Mouse (Mus musculus): Measurements from ENCODE around the gene Relt. TPM values are rescaled to one million over a fixed set of nuclear protein-coding genes. Genes with fewer than 3 reads are reported as not detected.

Gene Relt
- total and polyA plus RNA-seq, 3 experiments, result 24.5 to 31.1 (median 29.9) TPM

DNA sequence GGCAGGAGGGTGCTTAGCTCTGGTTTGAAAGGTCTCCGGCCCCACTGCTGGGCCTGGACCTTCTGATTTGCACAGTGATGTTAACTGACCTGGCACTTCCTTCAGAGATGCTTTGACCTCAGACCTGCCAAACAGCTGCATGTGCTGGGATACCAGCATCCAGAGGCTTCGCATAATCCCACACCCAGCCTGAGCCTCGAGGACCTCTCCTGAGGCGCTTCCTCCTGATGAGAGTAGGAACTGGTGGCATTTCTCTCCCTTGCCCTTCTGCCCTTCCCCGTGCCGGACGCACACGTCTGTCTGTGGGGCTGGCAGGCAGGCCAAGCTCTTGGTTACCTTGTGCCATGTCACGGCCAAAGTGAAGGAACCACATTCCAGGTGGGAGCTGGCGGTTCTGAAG, 26.6 kb downstream of the Relt start:
- dilution Hi-C loops (cut with MboI; ENCODE audit: extremely low pct_ligation_motif_present, extremely low pct_unique_long_range_greater_than_20kb, low sequenced_read_pairs) (no loop called here), in situ Hi-C loops (cut with MboI; ENCODE audit: low pct_ligation_motif_present, low pct_unique_long_range_greater_than_20kb, low sequenced_read_pairs) (no loop called here)
- H3K36me3 ChIP-seq (replicated peaks in 1 of 2; ENCODE audit: control insufficient read depth in 1 of 2, insufficient read depth in 1 of 2, low read length in 1 of 2), result peaks cover 2 to 60% of the 10 kb centered on the region in 2 experiments

DNA sequence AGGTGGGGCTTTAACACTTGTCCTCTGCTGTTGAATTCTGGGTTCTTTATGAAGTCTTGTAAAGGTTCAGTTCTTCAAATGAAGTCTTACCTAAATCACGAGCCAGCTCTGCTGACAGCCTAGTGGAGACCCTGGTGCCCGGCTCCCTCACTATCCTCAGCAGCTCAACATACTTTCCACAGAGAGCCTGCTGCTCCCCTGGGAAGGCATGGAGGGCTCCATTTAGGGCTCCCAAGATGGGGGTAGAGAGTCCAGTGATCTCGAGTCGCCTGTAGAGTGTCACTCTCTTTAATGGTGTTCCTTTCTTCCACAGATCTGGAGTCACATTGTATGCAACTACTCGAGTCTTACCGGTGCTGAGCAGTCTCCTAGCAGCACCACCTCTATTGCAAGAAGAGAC, 27.5 kb downstream of the Relt start:
- no peak overlapping the region for H3K9ac ChIP-seq (ENCODE audit: insufficient read depth, low read depth)
- H3K27me3 ChIP-seq (replicated peaks), result no peaks in the 10 kb centered on the region
- no peak for TF ChIP-seq JUN (IDR thresholded peaks at IDR 0.05; ENCODE audit: insufficient read depth, low read depth, low read length)
- TF ChIP-seq NELFE (IDR thresholded peaks at IDR 0.05; ENCODE audit: low read depth, low read length), result no peak
- TF ChIP-seq CTCF (conservative IDR thresholded peaks at IDR 0.05 in 1 of 2, IDR thresholded peaks at IDR 0.05 in 1 of 2; ENCODE audit: low read depth in 2 of 2, low read length in 2 of 2), result no peak
- no peak for TF ChIP-seq ZC3H11A (IDR thresholded peaks at IDR 0.05; ENCODE audit: low read depth, low read length)
- no peak for TF ChIP-seq RAD21 (IDR thresholded peaks at IDR 0.05; ENCODE audit: low read depth, low read length)
- TF ChIP-seq CHD1 (IDR thresholded peaks at IDR 0.05; ENCODE audit: low read depth, low read length), result no peak
- TF ChIP-seq USF2 (conservative IDR thresholded peaks at IDR 0.05; ENCODE audit: low read depth, low read length), result no peak
- TF ChIP-seq TCF12 (IDR thresholded peaks at IDR 0.05; ENCODE audit: low read depth, low read length), result no peak
- TF ChIP-seq UBTF (IDR thresholded peaks at IDR 0.05; ENCODE audit: low read depth, low read length), result no peak
- no peak for TF ChIP-seq HCFC1 (IDR thresholded peaks at IDR 0.05; ENCODE audit: low read depth, low read length)
- TF ChIP-seq MAFK (IDR thresholded peaks at IDR 0.05; ENCODE audit: insufficient replicate concordance, low read length), result no peak
- no peak for TF ChIP-seq SIN3A (IDR thresholded peaks at IDR 0.05; ENCODE audit: low read length)
- no peak for TF ChIP-seq MAX (IDR thresholded peaks at IDR 0.05; ENCODE audit: low read length)
- TF ChIP-seq E2F4 (IDR thresholded peaks at IDR 0.05; ENCODE audit: insufficient replicate concordance, low read depth, low read length), result no peak
- TF ChIP-seq EP300 (IDR thresholded peaks at IDR 0.05; ENCODE audit: low read length), result no peak
- TF ChIP-seq GABPA (IDR thresholded peaks at IDR 0.05; ENCODE audit: insufficient replicate concordance, low read depth, low read length), result no peak
- dilution Hi-C loops (cut with MboI; ENCODE audit: extremely low pct_ligation_motif_present, extremely low pct_unique_long_range_greater_than_20kb, low sequenced_read_pairs) (no loop called here), in situ Hi-C loops (cut with MboI; ENCODE audit: low pct_ligation_motif_present, low pct_unique_long_range_greater_than_20kb, low sequenced_read_pairs) (no loop called here)
- no peaks in the 10 kb centered on the region for H3K79me2 ChIP-seq (replicated peaks; ENCODE audit: control insufficient read depth, extremely low read depth, insufficient read depth, poor library complexity, severe bottlenecking)
- H3K4me3 ChIP-seq (replicated peaks in 1 of 3; ENCODE audit: low read depth in 2 of 3, low read length in 2 of 3, poor library complexity in 1 of 3), result no peak overlapping the region
- peaks cover 0 to 10% of the 10 kb centered on the region in 2 experiments; a peak in 2 of 4 replicates for H3K4me1 ChIP-seq (ENCODE audit: control insufficient read depth in 1 of 2, insufficient read depth in 2 of 2)
- H3K36me3 ChIP-seq (replicated peaks in 1 of 2; ENCODE audit: control insufficient read depth in 1 of 2, insufficient read depth in 1 of 2, low read length in 1 of 2), result peaks cover 2 to 62% of the 10 kb centered on the region in 2 experiments
- no peak overlapping the region for H3K4me2 ChIP-seq (ENCODE audit: insufficient read depth, low read depth, poor library complexity, severe bottlenecking)
- no peak overlapping the region for H3K27ac ChIP-seq (ENCODE audit: insufficient read depth, low read depth)
- no peaks in the 10 kb centered on the region for H3K9me3 ChIP-seq (replicated peaks; ENCODE audit: low read length)
- DNase-seq (ENCODE audit: extremely low read depth), result no peak

More for the DNA sequence above, 26.6 kb downstream of the Relt start:
- Histone ChIP-seq H3K27ac (ENCODE audit: insufficient read depth, low read depth) (no peak overlapping the region), H3K9ac (ENCODE audit: insufficient read depth, low read depth) (no peak overlapping the region), H3K9me3 (replicated peaks; ENCODE audit: low read length) (no peaks in the 10 kb centered on the region), H3K4me3 (replicated peaks in 1 of 3; ENCODE audit: low read depth in 2 of 3, low read length in 2 of 3, poor library complexity in 1 of 3) (no peak overlapping the region), H3K27me3 (replicated peaks) (no peaks in the 10 kb centered on the region), H3K4me2 (ENCODE audit: insufficient read depth, low read depth, poor library complexity, severe bottlenecking) (no peak overlapping the region), H3K4me1 (ENCODE audit: control insufficient read depth in 1 of 2, insufficient read depth in 2 of 2) (peaks cover 0 to 10% of the 10 kb centered on the region in 2 experiments; a peak in 2 of 4 replicates), H3K79me2 (replicated peaks; ENCODE audit: control insufficient read depth, extremely low read depth, insufficient read depth, poor library complexity, severe bottlenecking) (no peaks in the 10 kb centered on the region)
- TF ChIP-seq TCF12 (IDR thresholded peaks at IDR 0.05; ENCODE audit: low read depth, low read length) (no peak), USF1 (IDR thresholded peaks at IDR 0.05; ENCODE audit: low read depth, low read length) (no peak), CHD1 (IDR thresholded peaks at IDR 0.05; ENCODE audit: low read depth, low read length) (no peak), SMC3 (IDR thresholded peaks at IDR 0.05; ENCODE audit: low read depth, low read length) (no peak), POLR2A (IDR thresholded peaks at IDR 0.05; ENCODE audit: low read depth, low read length) (no peak), ELF1 (IDR thresholded peaks at IDR 0.05; ENCODE audit: low read depth, low read length) (no peak), ETS1 (conservative IDR thresholded peaks at IDR 0.05; ENCODE audit: low read depth, low read length) (no peak), BHLHE40 (IDR thresholded peaks at IDR 0.05; ENCODE audit: low read depth, low read length) (no peak), TBP (conservative IDR thresholded peaks at IDR 0.05; ENCODE audit: low read depth, low read length) (no peak), HCFC1 (IDR thresholded peaks at IDR 0.05; ENCODE audit: low read depth, low read length) (no peak), POLR2AphosphoS2 (IDR thresholded peaks at IDR 0.05; ENCODE audit: low read depth, low read length) (no peak), E2F4 (IDR thresholded peaks at IDR 0.05; ENCODE audit: insufficient replicate concordance, low read depth, low read length) (no peak), ZNF384 (IDR thresholded peaks at IDR 0.05; ENCODE audit: low read depth, low read length) (no peak), USF2 (conservative IDR thresholded peaks at IDR 0.05; ENCODE audit: low read depth, low read length) (no peak), MAFK (IDR thresholded peaks at IDR 0.05; ENCODE audit: insufficient replicate concordance, low read length) (no peak), MAZ (IDR thresholded peaks at IDR 0.05; ENCODE audit: low read depth, low read length) (no peak), SIN3A (IDR thresholded peaks at IDR 0.05; ENCODE audit: low read length) (no peak), NRF1 (IDR thresholded peaks at IDR 0.05; ENCODE audit: low read depth, low read length) (no peak), MYC (IDR thresholded peaks at IDR 0.05; ENCODE audit: low read depth, low read length) (no peak), NELFE (IDR thresholded peaks at IDR 0.05; ENCODE audit: low read depth, low read length) (no peak)
- DNase-seq (ENCODE audit: extremely low read depth), result no peak

Data from CH12.LX (cell line).